Mouse (Mus musculus): Measurements from ENCODE around the gene Sval1. TPM values are rescaled to one million over a fixed set of nuclear protein-coding genes. Genes with fewer than 3 reads are reported as not detected.

The Sval1 gene
- total RNA-seq (2021): not detected
- long read RNA-seq, experiment 1: 0 reads
- long read RNA-seq, experiment 2, partial matches to known transcripts: 0 of 1 reads
- long read RNA-seq, experiment 2, other reads (novel, unspliced or antisense): 1 of 1 reads

DNA sequence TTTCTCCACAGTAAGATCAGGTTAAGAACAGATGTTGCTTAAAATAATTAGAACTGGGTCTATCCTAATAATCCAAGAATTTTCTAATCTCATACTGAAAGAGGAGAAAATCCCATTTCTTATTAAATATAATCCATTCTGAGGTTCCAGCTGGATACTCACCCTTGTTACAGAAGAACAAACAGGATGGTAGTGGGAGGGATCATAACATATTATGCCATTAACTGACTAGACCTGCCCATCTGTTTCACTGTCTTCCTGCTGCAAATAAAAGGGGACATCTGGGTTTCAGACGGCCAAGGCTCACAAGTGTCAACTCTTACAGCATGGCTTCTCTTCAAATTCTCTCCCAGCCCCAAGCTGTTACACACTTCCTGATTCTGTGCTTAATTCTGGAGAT is at the start of gene Sval1:
Gene Sval1 (plus strand): TSS at position 301 of the 400 bp plus-strand sequence.
- DNase-seq (ENCODE audit: low spot score in 2 of 2): peak; percentile 1 to 13

DNA sequence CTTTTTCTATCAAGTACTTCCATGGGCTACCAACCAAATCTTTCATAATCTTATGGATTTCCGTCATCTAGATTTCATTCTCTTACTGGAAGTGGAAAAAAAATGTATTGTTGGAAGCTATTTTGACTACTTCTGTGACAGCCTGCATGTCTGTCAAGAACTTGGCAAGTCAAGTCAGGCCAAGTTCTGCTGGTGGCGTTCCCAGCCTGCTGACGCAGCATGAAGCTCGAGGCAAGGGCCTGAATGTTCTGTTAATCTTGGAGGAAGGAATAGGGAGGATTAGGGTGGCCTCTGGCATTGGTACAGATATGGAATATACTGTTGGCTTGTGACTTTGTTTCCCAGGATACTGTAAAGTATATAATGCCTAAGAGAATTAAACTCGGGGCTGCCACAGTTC is 39.8 kb upstream of the Sval1 start:
- peak in 1 of 2 experiments; percentile 0 for DNase-seq (ENCODE audit: low spot score in 2 of 2)

DNA sequence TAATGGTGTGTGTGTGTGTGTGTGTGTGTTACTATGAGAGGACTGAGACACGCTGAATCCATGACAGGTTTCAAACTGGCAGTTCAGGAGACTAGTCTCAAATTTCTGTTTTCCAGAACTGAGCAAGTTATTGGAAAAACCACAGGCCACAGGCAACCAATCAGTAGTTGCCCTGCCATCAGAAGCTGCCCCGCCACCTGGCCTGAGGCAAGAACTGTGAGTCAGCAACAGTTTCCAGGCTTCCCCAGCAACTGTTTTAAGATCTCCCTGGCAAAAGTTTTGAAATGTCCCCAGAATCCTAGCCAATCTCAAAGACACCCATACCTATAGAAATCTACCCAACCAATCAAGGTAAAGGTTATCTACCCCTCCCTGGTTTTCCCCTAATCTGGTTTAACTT is 36.5 kb upstream of the Sval1 start:
- DNase-seq (ENCODE audit: low spot score in 2 of 2): no peak

DNA sequence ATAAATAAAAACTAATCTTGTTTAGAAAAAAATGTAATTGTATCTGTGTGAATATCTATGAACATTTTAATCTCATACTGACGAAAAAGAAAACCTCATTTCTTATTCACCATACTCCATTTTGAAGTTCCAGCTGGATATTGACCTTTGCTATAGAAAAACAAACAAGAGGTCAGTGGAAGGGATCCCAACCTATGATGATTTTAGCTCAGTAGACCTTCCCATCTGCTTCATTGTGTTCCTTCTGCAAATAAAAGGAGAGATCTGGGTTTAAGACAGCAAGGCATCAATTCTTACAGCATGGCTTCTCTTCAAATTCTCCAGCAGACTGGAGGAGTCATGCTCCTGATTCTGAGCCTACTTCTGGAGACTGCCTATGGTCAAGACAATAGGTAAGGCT is 16.4 kb downstream of the Sval1 start, which contains the start of gene Sval3:
Gene Sval3 (plus strand): TSS at position 301 of the 400 bp plus-strand sequence.
- DNase-seq (ENCODE audit: low spot score in 2 of 2): no peak

Other genes starting within 250 kb of the Sval1 start
- not detected for gene Kel, start 247.3 kb upstream of the Sval1 start, total RNA-seq (2021)
- not detected for gene Olfr459, start 176.5 kb upstream of the Sval1 start, total RNA-seq (2021)
- not detected for gene Pip, start 104.1 kb upstream of the Sval1 start, total RNA-seq (2021)
- gene Sval2, start 98.6 kb upstream of the Sval1 start, total RNA-seq (2021): not detected
- gene Sval3, start 16.5 kb downstream of the Sval1 start, total RNA-seq (2021): not detected
- gene Sva, start 86.8 kb downstream of the Sval1 start, total RNA-seq (2021): not detected
- gene Tas2r139, start 189.3 kb downstream of the Sval1 start, total RNA-seq (2021): not detected